20 mouse cellular contexts compared by ENCODE assay signal in the genomic region with DNA sequence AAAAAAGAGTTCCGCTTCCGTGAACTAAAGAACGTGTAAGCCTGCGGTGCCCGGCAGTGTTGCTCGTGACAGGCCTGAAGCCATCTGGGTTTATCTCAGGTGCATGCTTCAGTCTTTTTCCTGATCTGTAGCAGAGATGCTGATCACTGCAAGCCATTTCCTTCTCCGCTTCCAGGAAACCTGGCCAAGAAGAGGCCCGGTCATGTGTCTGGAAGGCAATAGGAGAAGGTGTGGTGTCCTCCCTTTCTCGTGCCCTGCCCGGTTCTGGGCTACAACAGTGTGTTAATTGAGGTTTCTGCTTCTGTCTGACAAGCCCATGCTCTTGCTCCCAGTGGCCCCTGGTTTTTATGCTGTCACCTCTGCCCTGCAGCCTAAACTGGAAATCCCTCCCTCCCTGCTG. TPM values are rescaled to one million over a fixed set of nuclear protein-coding genes. Genes with fewer than 3 reads are reported as not detected.
DNase-seq lines count a peak whose midpoint lies in the region; TF ChIP-seq lines count a peak whose summit lies in the region.
"Had no signal": no experiment of that assay in that cellular context is flagged by ENCODE, and none has a peak within 500 bp of the region (broad histone marks: within the 10 kb centered on the region; RNA-seq: fewer than 3 reads in every experiment).

No protein-coding gene starts in this region.

- TF ChIP-seq CTCF in gastrocnemius, adult 2 months (IDR thresholded peaks at IDR 0.05) = no peak
- TF ChIP-seq CTCF in kidney, adult 2 months (conservative IDR thresholded peaks at IDR 0.05; ENCODE audit: insufficient read depth, insufficient read length, low read depth, low read length) = no peak
- no peak for TF ChIP-seq CTCF in E14TG2a.4 (conservative IDR thresholded peaks at IDR 0.05; ENCODE audit: low read length)

- DNase-seq in gastrocnemius, adult 2 months = peak; percentile 55
- DNase-seq in gastrocnemius, postnatal 4 days (ENCODE audit: low spot score in 2 of 2) = no peak
- peak; percentile 67 for DNase-seq in kidney, adult 2 months
- DNase-seq in kidney, adult 8-10 months = no peak
- DNase-seq in urinary bladder, postnatal 14 days (ENCODE audit: low spot score) = no peak
- DNase-seq: adrenal gland, adult 8-10 months; adrenal gland, postnatal 36 days; cerebellum, adult 11 months; cerebellum, adult 8-10 months; cerebellum, postnatal 14 days; embryo, embryonic 11 days; gastrocnemius, postnatal 14 days had no signal

- no peak overlapping the region for H3K4me3 ChIP-seq in gastrocnemius, adult 2 months
- H3K4me3 ChIP-seq in kidney, adult 2 months (ENCODE audit: insufficient read depth, low read depth, low read length) = no peak overlapping the region
- H3K4me3 ChIP-seq in E14TG2a.4 (replicated peaks; ENCODE audit: low read length) = peak overlapping the region; percentile 13; the same call in 1 of the 2 replicates
- no peak overlapping the region for H3K4me3 ChIP-seq in brown adipose tissue, adult 24 weeks (ENCODE audit: insufficient read depth, low read depth, low read length)
- H3K4me3 ChIP-seq: embryonic facial prominence, embryonic 15.5 days; erythroblast, embryonic 14.5 days; forebrain, embryonic 10.5 days; hindbrain, embryonic 10.5 days had no signal

- H3K4me1 ChIP-seq in kidney, adult 2 months (ENCODE audit: control insufficient read depth, insufficient read depth, low read length) = peaks cover 3% of the 10 kb centered on the region
- peaks cover 36% of the 10 kb centered on the region for H3K4me1 ChIP-seq in E14TG2a.4 (replicated peaks; ENCODE audit: low read depth, low read length)
- H3K4me1 ChIP-seq in brown adipose tissue, adult 24 weeks (ENCODE audit: control insufficient read depth, insufficient read depth, insufficient read length, low read length) = peaks cover 23% of the 10 kb centered on the region; the same call in 1 of the 2 replicates

- no peaks in the 10 kb centered on the region for H3K27me3 ChIP-seq in kidney, adult 2 months (replicated peaks; ENCODE audit: control insufficient read depth, insufficient read depth, low read length)
- H3K27me3 ChIP-seq in E14TG2a.4 (ENCODE audit: insufficient read depth, low read length) = no peaks in the 10 kb centered on the region; the same call in 1 of the 2 replicates
- H3K27me3 ChIP-seq: embryonic facial prominence, embryonic 15.5 days had no signal

- no peak for TF ChIP-seq POLR2A in kidney, adult 2 months (IDR thresholded peaks at IDR 0.05; ENCODE audit: low read depth, low read length)

- intact Hi-C loops in gastrocnemius, adult 2 months (cut with DNase I) = no loop called here

- no peaks in the 10 kb centered on the region for H3K9me3 ChIP-seq in E14TG2a.4 (ENCODE audit: low read length)
- H3K9me3 ChIP-seq: embryonic facial prominence, embryonic 15.5 days; forebrain, embryonic 10.5 days; hindbrain, embryonic 10.5 days had no signal

- H3K36me3 ChIP-seq in kidney, adult 2 months (ENCODE audit: control insufficient read depth, insufficient read depth, low read length) = no peaks in the 10 kb centered on the region
- H3K36me3 ChIP-seq in E14TG2a.4 (ENCODE audit: insufficient read depth, low read length) = no peaks in the 10 kb centered on the region
- H3K36me3 ChIP-seq: embryonic facial prominence, embryonic 15.5 days; forebrain, embryonic 10.5 days; hindbrain, embryonic 10.5 days had no signal

- H3K27ac ChIP-seq in gastrocnemius, adult 2 months = peak overlapping the region; percentile 65
- peak overlapping the region; percentile 49; the same call in 1 of the 2 replicates for H3K27ac ChIP-seq in kidney, adult 2 months (ENCODE audit: insufficient read depth, low read depth, low read length)
- peak overlapping the region; percentile 44 for H3K27ac ChIP-seq in brown adipose tissue, adult 24 weeks (replicated peaks; ENCODE audit: low read depth, low read length)
- H3K27ac ChIP-seq: embryonic facial prominence, embryonic 15.5 days; forebrain, embryonic 10.5 days; hindbrain, embryonic 10.5 days; hindbrain, embryonic 14.5 days had no signal

- 77% methylated on average over 10 of the region's 10 CpGs for WGBS in kidney, adult 2 months

RNA-seq across cellular contexts. Expression of gene Plpp1, which starts 24.7 kb away (rescaled TPM):
- 10 to 100 TPM; 35.6 to 49.4 TPM for total RNA-seq in gastrocnemius, adult 2 months (2021)
- total RNA-seq in gastrocnemius, postnatal 4 days (2021) = 100 to 1,000 TPM; 104 to 108 TPM
- polyA plus RNA-seq in kidney, adult 2 months (2012; rRNA removed) = 98.1 and 123 TPM in 2 replicates
- 10.1 and 15.5 TPM in 2 replicates for polyA plus RNA-seq in brown adipose tissue, adult 24 weeks (2012; ENCODE audit: insufficient read depth, insufficient read length, missing spikeins)
- total RNA-seq: granulocyte monocyte progenitor cell, adult 5-6 weeks had no signal

Comparison
In these comparisons a context has a peak if more than half of its experiments do, and no peak if none do; other contexts are left out.
1. DNase-seq: peak in gastrocnemius, adult 2 months (single experiment) and kidney, adult 2 months (single experiment); none in gastrocnemius, postnatal 4 days (0 of 2), kidney, adult 8-10 months (0 of 2) and urinary bladder, postnatal 14 days (single experiment).
2. Peak in every context shown above with its lines, with median percentiles within 50 percentile points of each other: H3K27ac ChIP-seq.